Mouse (Mus musculus): Measurements from ENCODE around the gene Atic. TPM values are rescaled to one million over a fixed set of nuclear protein-coding genes. Genes with fewer than 3 reads are reported as not detected.

Gene Atic
- polyA plus RNA-seq, 1 experiment from 2014 or later, result 30.2 TPM

- Histone ChIP-seq H3K4me3 (no peak overlapping the region), H3K4me1 (replicated peaks) (no peaks in the 10 kb centered on the region), H3K9ac (no peak overlapping the region), H3K9me3 (no peaks in the 10 kb centered on the region), H3K4me2 (no peak overlapping the region), H3K27ac (replicated peaks) (no peak overlapping the region), H3K36me3 (peaks cover 88% of the 10 kb centered on the region), H3K27me3 (no peaks in the 10 kb centered on the region)
- ATAC-seq (ENCODE audit: low read depth), result no peak
- 82% methylated on average over 16 of the region's 16 CpGs for WGBS
Observed at GRCm38 (mm10) chr1:71567884-71568605, 11.1 kb downstream of the Atic start.

DNA sequence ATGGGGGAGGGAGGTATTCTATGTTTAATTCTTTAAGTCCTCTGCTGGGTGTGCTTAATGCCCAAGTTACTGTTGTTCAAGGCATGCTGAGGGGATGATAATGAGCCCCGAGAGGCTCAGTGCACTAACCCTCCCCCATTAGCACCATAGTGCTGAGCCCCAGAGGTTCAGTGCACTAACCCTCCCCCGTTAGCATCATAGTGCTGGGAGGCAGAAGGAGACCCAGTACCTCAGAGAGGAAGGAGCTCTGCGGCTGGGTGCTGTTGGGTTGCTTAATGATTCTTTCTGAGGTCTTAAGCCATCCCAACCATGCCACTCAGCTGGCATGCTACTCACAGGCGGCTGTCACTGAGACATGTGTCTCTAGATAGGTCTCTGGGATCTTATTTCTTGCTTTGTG lies 13.2 kb downstream of the Atic start:
- ATAC-seq (ENCODE audit: low read depth), result no peak
- H3K27me3 ChIP-seq, result no peaks in the 10 kb centered on the region
- no peak overlapping the region for H3K4me2 ChIP-seq
- no peak overlapping the region for H3K9ac ChIP-seq
- WGBS, result 71% methylated on average over 4 of the region's 4 CpGs
- no peaks in the 10 kb centered on the region for H3K4me1 ChIP-seq (replicated peaks)
- H3K9me3 ChIP-seq, result no peaks in the 10 kb centered on the region
- no peak overlapping the region for H3K27ac ChIP-seq (replicated peaks)
- H3K36me3 ChIP-seq, result peaks cover 83% of the 10 kb centered on the region
- H3K4me3 ChIP-seq, result no peak overlapping the region

DNA sequence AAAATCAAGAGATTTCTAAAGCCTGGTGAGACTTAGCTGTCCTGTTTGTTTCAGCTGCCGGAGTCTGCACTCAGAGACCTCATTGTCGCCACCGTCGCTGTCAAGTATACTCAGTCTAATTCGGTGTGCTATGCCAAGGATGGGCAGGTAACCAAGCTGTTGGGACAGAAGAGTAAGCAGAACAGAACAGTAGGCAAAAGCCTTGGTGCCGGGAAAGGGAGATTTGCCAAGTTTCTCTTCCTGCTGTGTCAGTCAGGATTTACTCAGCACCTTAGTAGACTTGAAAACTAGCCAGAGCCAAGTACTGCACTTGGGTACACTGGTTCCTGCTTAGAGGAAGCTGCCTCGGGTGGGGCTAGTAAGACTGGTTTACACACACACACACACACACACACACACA lies 19.0 kb downstream of the Atic start:
- Histone ChIP-seq H3K9me3 (no peaks in the 10 kb centered on the region), H3K9ac (no peak overlapping the region), H3K4me2 (no peak overlapping the region), H3K27me3 (no peaks in the 10 kb centered on the region), H3K27ac (replicated peaks) (no peak overlapping the region), H3K4me3 (no peak overlapping the region), H3K36me3 (peaks cover 81% of the 10 kb centered on the region), H3K4me1 (replicated peaks) (no peaks in the 10 kb centered on the region)
- no peak for ATAC-seq (ENCODE audit: low read depth)
- 94% methylated on average over 7 of the region's 7 CpGs for WGBS

DNA sequence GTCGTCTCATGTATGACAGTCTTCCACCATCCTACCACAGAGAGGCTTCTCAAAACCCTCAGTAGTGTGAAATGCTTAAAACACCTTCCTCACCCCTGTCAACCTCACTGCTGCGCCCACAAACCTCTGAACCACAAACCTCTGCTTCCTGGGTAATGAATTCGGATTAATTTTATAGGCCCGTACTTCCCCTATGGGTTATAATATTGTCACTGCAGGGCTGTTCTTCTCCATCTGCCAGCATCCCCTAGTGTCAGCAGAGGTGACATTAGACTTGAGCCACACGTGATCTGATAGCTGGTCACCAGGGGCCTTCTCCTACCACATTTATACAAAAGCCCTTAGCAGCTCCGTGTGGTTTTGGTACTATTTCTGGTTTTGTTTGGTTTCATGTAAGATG lies 19.9 kb downstream of the Atic start:
- no peaks in the 10 kb centered on the region for H3K27me3 ChIP-seq
- no peak overlapping the region for H3K4me2 ChIP-seq
- 90% methylated on average over 6 of the region's 6 CpGs for WGBS
- H3K9ac ChIP-seq, result no peak overlapping the region
- no peak overlapping the region for H3K4me3 ChIP-seq
- ATAC-seq (ENCODE audit: low read depth), result no peak
- H3K36me3 ChIP-seq, result peaks cover 74% of the 10 kb centered on the region
- no peaks in the 10 kb centered on the region for H3K9me3 ChIP-seq
- H3K4me1 ChIP-seq (replicated peaks), result no peaks in the 10 kb centered on the region
- H3K27ac ChIP-seq (replicated peaks), result no peak overlapping the region

GRCm38 (mm10) chr1:71579526-71579925 lies 22.6 kb downstream of the Atic start:
- H3K27ac ChIP-seq (replicated peaks), result no peak overlapping the region
- peaks cover 53% of the 10 kb centered on the region for H3K36me3 ChIP-seq
- H3K9me3 ChIP-seq, result no peaks in the 10 kb centered on the region
- WGBS, result 89% methylated on average over 4 of the region's 4 CpGs
- H3K4me1 ChIP-seq (replicated peaks), result no peaks in the 10 kb centered on the region
- H3K9ac ChIP-seq, result no peak overlapping the region
- no peak overlapping the region for H3K4me2 ChIP-seq
- no peaks in the 10 kb centered on the region for H3K27me3 ChIP-seq
- no peak overlapping the region for H3K4me3 ChIP-seq
- ATAC-seq (ENCODE audit: low read depth), result no peak

DNA sequence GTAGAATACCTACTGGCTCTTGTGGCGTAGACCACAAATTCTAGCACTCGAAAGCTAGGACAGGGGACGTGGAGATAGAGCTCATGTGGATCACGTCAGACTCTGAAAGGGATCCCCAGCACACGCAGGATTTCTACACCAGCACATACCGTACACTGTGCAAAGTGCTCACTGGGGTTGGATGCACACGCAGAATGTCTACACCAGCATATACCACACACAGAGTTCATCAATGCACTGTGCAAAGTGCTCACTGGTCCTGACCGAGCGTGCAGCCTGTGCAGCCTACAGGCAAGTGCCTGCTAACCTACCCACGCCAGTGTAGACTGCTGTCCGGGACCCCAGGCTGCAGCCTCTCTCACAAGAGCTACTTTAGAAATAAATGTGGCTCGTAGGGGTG lies 23.5 kb downstream of the Atic start:
- WGBS, result 90% methylated on average over 12 of the region's 12 CpGs
- no peak for ATAC-seq (ENCODE audit: low read depth)
- Histone ChIP-seq H3K36me3 (peaks cover 48% of the 10 kb centered on the region), H3K9me3 (no peaks in the 10 kb centered on the region), H3K4me1 (replicated peaks) (no peaks in the 10 kb centered on the region), H3K27ac (replicated peaks) (no peak overlapping the region), H3K9ac (no peak overlapping the region), H3K4me3 (no peak overlapping the region), H3K27me3 (no peaks in the 10 kb centered on the region), H3K4me2 (no peak overlapping the region)

- Histone ChIP-seq H3K27ac (replicated peaks) (no peak overlapping the region), H3K36me3 (peaks cover 41% of the 10 kb centered on the region), H3K27me3 (no peaks in the 10 kb centered on the region), H3K4me3 (no peak overlapping the region), H3K4me2 (no peak overlapping the region), H3K9me3 (no peaks in the 10 kb centered on the region), H3K4me1 (replicated peaks) (no peaks in the 10 kb centered on the region), H3K9ac (no peak overlapping the region)
- 94% methylated on average over 8 of the region's 8 CpGs for WGBS
- ATAC-seq (ENCODE audit: low read depth), result no peak
Observed at GRCm38 (mm10) chr1:71583302-71583701, 26.4 kb downstream of the Atic start.

GRCm38 (mm10) chr1:71583900-71584299 lies 26.9 kb downstream of the Atic start:
- no peaks in the 10 kb centered on the region for H3K9me3 ChIP-seq
- no peak overlapping the region for H3K4me3 ChIP-seq
- no peaks in the 10 kb centered on the region for H3K27me3 ChIP-seq
- H3K4me1 ChIP-seq (replicated peaks), result no peaks in the 10 kb centered on the region
- no peak overlapping the region for H3K27ac ChIP-seq (replicated peaks)
- no peak for ATAC-seq (ENCODE audit: low read depth)
- no peak overlapping the region for H3K9ac ChIP-seq
- WGBS, result 89% methylated on average over 7 of the region's 7 CpGs
- peaks cover 35% of the 10 kb centered on the region for H3K36me3 ChIP-seq
- H3K4me2 ChIP-seq, result no peak overlapping the region

DNA sequence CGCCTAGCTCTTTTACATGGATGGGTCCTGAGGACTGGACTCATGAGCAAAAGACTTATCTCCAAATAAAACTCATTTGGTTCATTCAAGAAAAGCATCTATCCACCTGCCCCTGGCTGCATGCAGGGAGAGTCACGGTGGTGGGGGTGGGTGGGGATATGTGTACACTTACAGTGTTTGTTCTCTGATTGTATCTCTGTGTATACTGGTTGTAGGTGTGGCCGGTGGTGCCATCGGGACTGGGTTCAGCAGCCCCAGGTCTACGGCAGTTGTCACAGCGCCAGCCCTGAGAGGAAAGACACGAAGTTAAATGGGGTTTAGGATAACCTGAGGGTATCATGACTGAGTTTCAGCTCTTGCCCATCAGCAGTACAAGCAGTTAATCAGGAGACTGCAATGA lies 29.7 kb downstream of the Atic start:
- WGBS, result 95% methylated on average over 7 of the region's 7 CpGs
- no peak for ATAC-seq (ENCODE audit: low read depth)
- H3K9me3 ChIP-seq, result no peaks in the 10 kb centered on the region
- no peaks in the 10 kb centered on the region for H3K4me1 ChIP-seq (replicated peaks)
- no peak overlapping the region for H3K9ac ChIP-seq
- no peak overlapping the region for H3K4me2 ChIP-seq
- H3K36me3 ChIP-seq, result peaks cover 44% of the 10 kb centered on the region
- no peaks in the 10 kb centered on the region for H3K27me3 ChIP-seq
- no peak overlapping the region for H3K4me3 ChIP-seq
- no peak overlapping the region for H3K27ac ChIP-seq (replicated peaks)

DNA sequence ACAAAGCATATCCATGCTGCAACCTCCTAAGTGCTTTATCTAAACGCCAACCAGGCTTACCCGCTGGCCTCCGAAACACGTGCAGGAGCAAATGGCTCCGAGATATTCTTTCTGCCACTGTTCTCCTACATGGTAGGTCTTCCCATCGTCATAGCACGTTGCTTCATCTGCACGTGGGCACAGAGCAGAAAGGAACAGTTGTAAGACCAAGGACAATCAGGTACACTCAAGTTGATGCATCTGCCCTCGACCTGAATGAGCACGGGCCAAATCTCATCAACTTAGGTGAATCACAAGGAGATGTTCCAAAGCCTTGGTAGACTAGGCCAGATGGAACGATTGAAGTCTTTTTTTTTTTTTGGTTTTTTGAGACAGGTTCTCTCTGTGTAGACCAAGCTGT lies 33.1 kb downstream of the Atic start:
- no peak for ATAC-seq (ENCODE audit: low read depth)
- no peak overlapping the region for H3K4me3 ChIP-seq

DNA sequence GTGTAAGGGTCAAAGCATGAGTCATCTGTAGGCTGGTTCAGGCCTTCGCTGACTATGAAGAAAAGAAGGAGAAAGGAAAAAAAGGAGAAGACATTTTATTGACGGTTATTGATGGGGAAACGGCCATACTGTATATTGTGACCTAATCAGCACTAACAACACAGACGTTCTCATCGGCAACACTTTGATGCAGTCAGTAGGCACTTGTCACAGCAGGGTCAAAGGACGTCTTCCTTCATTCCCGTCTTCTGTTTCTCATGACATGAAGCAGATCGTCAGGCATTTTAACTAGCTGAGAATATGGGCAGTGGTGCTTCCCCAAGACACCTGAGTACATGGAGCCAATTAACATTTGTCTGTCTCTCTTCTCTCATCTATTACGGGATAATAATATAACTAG lies 36.2 kb downstream of the Atic start:
- ATAC-seq (ENCODE audit: low read depth), result no peak
- Histone ChIP-seq H3K36me3 (peaks cover 56% of the 10 kb centered on the region), H3K9ac (no peak overlapping the region), H3K27me3 (no peaks in the 10 kb centered on the region), H3K4me1 (replicated peaks) (no peaks in the 10 kb centered on the region), H3K27ac (replicated peaks) (no peak overlapping the region), H3K9me3 (no peaks in the 10 kb centered on the region), H3K4me3 (no peak overlapping the region), H3K4me2 (no peak overlapping the region)
- WGBS, result 95% methylated on average over 9 of the region's 9 CpGs

More for the DNA sequence above, 33.1 kb downstream of the Atic start:
- H3K9me3 ChIP-seq, result no peaks in the 10 kb centered on the region
- no peak overlapping the region for H3K4me2 ChIP-seq
- WGBS, result 97% methylated on average over 11 of the region's 11 CpGs
- H3K36me3 ChIP-seq, result peaks cover 54% of the 10 kb centered on the region
- no peaks in the 10 kb centered on the region for H3K4me1 ChIP-seq (replicated peaks)
- H3K27ac ChIP-seq (replicated peaks), result no peak overlapping the region
- H3K27me3 ChIP-seq, result no peaks in the 10 kb centered on the region
- H3K9ac ChIP-seq, result no peak overlapping the region

DNA sequence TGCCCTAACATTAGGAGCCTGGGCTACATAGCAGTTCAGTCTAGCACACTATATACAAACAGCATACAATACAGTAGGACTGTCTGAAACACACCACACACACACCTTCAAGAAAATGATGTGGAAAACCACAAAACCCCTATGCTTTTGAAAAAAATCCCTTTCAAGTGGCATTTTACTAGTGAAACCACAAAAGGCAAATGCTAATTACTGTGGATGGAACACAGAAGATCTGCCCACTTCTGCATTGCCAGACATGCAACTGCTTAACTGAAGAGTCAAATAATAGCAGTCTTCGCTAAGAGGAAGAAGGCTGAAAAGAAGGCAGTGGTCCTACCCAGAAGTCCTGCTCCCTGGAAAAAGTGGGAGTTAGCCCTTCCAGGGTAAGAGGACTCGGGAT lies 37.3 kb downstream of the Atic start:
- Histone ChIP-seq H3K36me3 (peaks cover 66% of the 10 kb centered on the region), H3K9me3 (no peaks in the 10 kb centered on the region), H3K4me2 (no peak overlapping the region), H3K27ac (replicated peaks) (no peak overlapping the region), H3K27me3 (no peaks in the 10 kb centered on the region), H3K4me3 (no peak overlapping the region), H3K9ac (no peak overlapping the region), H3K4me1 (replicated peaks) (no peaks in the 10 kb centered on the region)
- WGBS, result 87% methylated on average over 2 of the region's 2 CpGs
- no peak for ATAC-seq (ENCODE audit: low read depth)

DNA sequence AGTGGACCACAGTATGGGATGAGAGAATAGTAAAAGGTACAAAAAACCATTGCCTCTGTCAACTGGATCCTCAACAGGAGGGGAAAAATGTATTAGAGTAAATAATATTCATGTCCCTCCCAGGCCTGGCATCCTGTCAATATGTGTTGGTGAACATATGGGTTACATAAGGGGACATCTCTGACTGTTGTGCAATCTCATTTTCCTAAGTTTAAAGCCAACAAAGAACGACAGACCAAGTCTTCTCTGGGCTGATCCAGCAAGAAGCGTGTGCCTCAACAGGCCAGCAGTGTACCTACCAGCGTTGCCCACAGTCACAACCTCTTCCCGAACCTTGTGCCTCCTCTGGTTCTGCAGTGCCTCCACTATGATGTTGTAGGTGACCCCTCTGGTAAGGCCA lies 38.4 kb downstream of the Atic start:
- H3K9me3 ChIP-seq, result no peaks in the 10 kb centered on the region
- H3K4me3 ChIP-seq, result no peak overlapping the region
- no peak for ATAC-seq (ENCODE audit: low read depth)
- H3K4me1 ChIP-seq (replicated peaks), result no peaks in the 10 kb centered on the region
- 97% methylated on average over 4 of the region's 4 CpGs for WGBS
- no peak overlapping the region for H3K4me2 ChIP-seq
- H3K36me3 ChIP-seq, result peaks cover 64% of the 10 kb centered on the region
- no peak overlapping the region for H3K9ac ChIP-seq
- H3K27me3 ChIP-seq, result no peaks in the 10 kb centered on the region
- H3K27ac ChIP-seq (replicated peaks), result no peak overlapping the region
